Mouse (Mus musculus) cerebellum, adult 2 months (tissue): ENCODE measurements at regions not wholly inside any gene's neighbourhood (a gene's known extent, or its start where the extent isn't known, plus 50 kb on each side); places are given as distances from the start of the nearest gene placed in this dataset.

ENCODE experiments used
- CTCF ChIP-seq: fragments of 200-500 bp; IDR thresholded peaks from 2 replicates; pipeline ENCODE4 v1.5.1; 2011; ENCODE audit warnings: low read depth, mild to moderate bottlenecking, control low read depth, low read length, moderate library complexity, borderline replicate concordance; ENCODE audit not compliant: insufficient read depth
- POLR2A ChIP-seq: fragments of 200-500 bp; IDR thresholded peaks from 2 replicates; pipeline ENCODE4 v1.6.1; 2011; ENCODE audit warnings: low read length, control low read depth, borderline replicate concordance; ENCODE audit not compliant: insufficient read depth

DNA sequence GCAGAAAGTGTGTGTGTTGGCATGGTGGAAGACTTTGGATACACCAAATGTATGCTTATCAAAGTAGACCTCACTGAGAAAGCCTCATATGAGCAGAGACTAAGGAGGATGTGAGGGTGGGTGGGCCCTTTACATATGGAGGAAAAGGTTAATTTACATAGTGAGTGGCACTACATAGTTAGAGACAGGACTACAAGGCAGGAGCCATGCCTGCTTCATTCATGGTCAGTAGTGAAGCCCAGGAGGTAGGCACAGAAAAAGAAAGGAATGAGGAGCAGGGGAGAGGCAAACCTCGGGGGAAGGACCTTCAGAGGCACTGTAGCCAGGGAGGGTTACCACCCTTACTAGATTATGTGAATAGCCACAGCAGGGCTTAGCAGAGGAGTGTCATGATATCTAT is 80.1 kb upstream of the Cpeb2 start:
- TF ChIP-seq CTCF (no peak), POLR2A (no peak)
